ENCODE assay signal across 19 mouse cellular contexts in genomic region chr6:43435987-43436541, GRCm38 (mm10).
DNase-seq lines count a peak whose midpoint lies in the region; ATAC-seq and TF ChIP-seq lines count a peak whose summit lies in the region.
"Had no signal": no experiment of that assay in that cellular context is flagged by ENCODE, and none has a peak within 500 bp of the region (broad histone marks: within the 10 kb centered on the region; RNA-seq: fewer than 3 reads in every experiment).

No protein-coding gene starts in this region.

- no peaks in the 10 kb centered on the region for H3K4me1 ChIP-seq in forebrain, embryonic 14.5 days (ENCODE audit: control insufficient read depth, insufficient read depth, low read length)
- no peaks in the 10 kb centered on the region for H3K4me1 ChIP-seq in forebrain, embryonic 12.5 days
- no peaks in the 10 kb centered on the region for H3K4me1 ChIP-seq in limb, embryonic 14.5 days (ENCODE audit: control insufficient read depth, insufficient read depth, low read length)
- H3K4me1 ChIP-seq in limb, embryonic 10.5 days = no peaks in the 10 kb centered on the region
- H3K4me1 ChIP-seq: embryonic facial prominence, embryonic 13.5 days; heart, embryonic 13.5 days had no signal

- 58% methylated on average over 2 of the region's 2 CpGs for whole genome bisulfite sequencing in forebrain, embryonic 14.5 days
- 88% methylated on average over 2 of the region's 2 CpGs for WGBS in forebrain, embryonic 12.5 days
- WGBS in limb, embryonic 14.5 days = 87% methylated on average over 2 of the region's 2 CpGs
- 84% methylated on average over 2 of the region's 2 CpGs for WGBS in limb, embryonic 10.5 days

- ATAC-seq in forebrain, embryonic 14.5 days = peak; percentile 18; the same call in 1 of the 2 replicates
- no peak for ATAC-seq in forebrain, embryonic 12.5 days (ENCODE audit: low FRiP score)
- no peak for ATAC-seq in limb, embryonic 14.5 days (ENCODE audit: low FRiP score, low read depth)
- ATAC-seq: lung, postnatal 0 days had no signal

- H3K27ac ChIP-seq in forebrain, embryonic 14.5 days (ENCODE audit: low read depth, low read length) = no peak overlapping the region
- no peak overlapping the region for H3K27ac ChIP-seq in forebrain, embryonic 12.5 days
- H3K27ac ChIP-seq in limb, embryonic 14.5 days (replicated peaks; ENCODE audit: low read depth, low read length) = no peak overlapping the region
- no peak overlapping the region for H3K27ac ChIP-seq in limb, embryonic 10.5 days
- H3K27ac ChIP-seq: embryonic facial prominence, embryonic 13.5 days; heart, embryonic 13.5 days; left cerebral cortex, adult 2 months had no signal

- H3K9ac ChIP-seq in forebrain, embryonic 14.5 days (ENCODE audit: low read length) = no peak overlapping the region
- H3K9ac ChIP-seq in forebrain, embryonic 12.5 days = no peak overlapping the region
- H3K9ac ChIP-seq in limb, embryonic 14.5 days (ENCODE audit: low read depth, low read length, severe bottlenecking) = no peak overlapping the region
- H3K9ac ChIP-seq: embryonic facial prominence, embryonic 13.5 days; heart, embryonic 13.5 days had no signal

- H3K4me2 ChIP-seq in forebrain, embryonic 14.5 days (ENCODE audit: low read length) = no peak overlapping the region
- no peak overlapping the region for H3K4me2 ChIP-seq in forebrain, embryonic 12.5 days
- no peak overlapping the region for H3K4me2 ChIP-seq in limb, embryonic 14.5 days (replicated peaks; ENCODE audit: low read depth, low read length, severe bottlenecking)
- H3K4me2 ChIP-seq: embryonic facial prominence, embryonic 13.5 days; heart, embryonic 13.5 days; liver, embryonic 11.5 days had no signal

- H3K27me3 ChIP-seq in forebrain, embryonic 14.5 days (replicated peaks; ENCODE audit: control insufficient read depth, insufficient read depth, low read length) = no peaks in the 10 kb centered on the region
- no peaks in the 10 kb centered on the region for H3K27me3 ChIP-seq in forebrain, embryonic 12.5 days
- no peaks in the 10 kb centered on the region for H3K27me3 ChIP-seq in limb, embryonic 14.5 days (ENCODE audit: control insufficient read depth, insufficient read depth, low read length)
- no peaks in the 10 kb centered on the region for H3K27me3 ChIP-seq in limb, embryonic 10.5 days (ENCODE audit: low read depth, poor library complexity, severe bottlenecking)
- H3K27me3 ChIP-seq: embryonic facial prominence, embryonic 13.5 days; heart, embryonic 13.5 days had no signal

- no peaks in the 10 kb centered on the region for H3K9me3 ChIP-seq in forebrain, embryonic 14.5 days (replicated peaks; ENCODE audit: control insufficient read depth, low read length)
- no peaks in the 10 kb centered on the region for H3K9me3 ChIP-seq in forebrain, embryonic 12.5 days
- H3K9me3 ChIP-seq in limb, embryonic 14.5 days (ENCODE audit: control insufficient read depth, low read length) = no peaks in the 10 kb centered on the region
- H3K9me3 ChIP-seq in limb, embryonic 10.5 days (replicated peaks) = no peaks in the 10 kb centered on the region
- H3K9me3 ChIP-seq: embryonic facial prominence, embryonic 13.5 days; heart, embryonic 13.5 days had no signal

- H3K4me3 ChIP-seq in forebrain, embryonic 14.5 days (ENCODE audit: low read depth, low read length) = no peak overlapping the region
- no peak overlapping the region for H3K4me3 ChIP-seq in forebrain, embryonic 12.5 days (replicated peaks)
- no peak overlapping the region for H3K4me3 ChIP-seq in limb, embryonic 14.5 days (replicated peaks; ENCODE audit: low read length)
- H3K4me3 ChIP-seq in limb, embryonic 10.5 days = no peak overlapping the region
- H3K4me3 ChIP-seq: embryonic facial prominence, embryonic 13.5 days; heart, embryonic 13.5 days; left cerebral cortex, adult 2 months had no signal

- peak; percentile 69 for DNase-seq in forebrain, embryonic 14.5 days (ENCODE audit: low spot score)
- DNase-seq in limb, embryonic 14.5 days (ENCODE audit: low spot score) = peak; percentile 11
- DNase-seq in limb, embryonic 10.5 days (ENCODE audit: low spot score) = no peak
- peak; percentile 58 for DNase-seq in cerebellum, adult 11-12 months
- peak; percentile 61 to 67 for DNase-seq in cerebellum, postnatal 36 days
- DNase-seq in urinary bladder, adult 18-20 months (ENCODE audit: low spot score in 2 of 2) = no peak
- DNase-seq in frontal cortex, postnatal 36 days (ENCODE audit: low spot score in 2 of 2) = no peak
- DNase-seq: adrenal gland, adult 8-10 months; B cell, adult 2 months; gastrocnemius, postnatal 36 days; kidney, adult 2 months; kidney, postnatal 36 days; thymus, postnatal 4 days had no signal

- no peak for TF ChIP-seq POLR2A in limb, embryonic 14.5 days (IDR thresholded peaks at IDR 0.05; ENCODE audit: borderline replicate concordance, extremely low read depth, insufficient read depth, insufficient read length)

- no peaks in the 10 kb centered on the region for H3K36me3 ChIP-seq in forebrain, embryonic 14.5 days (ENCODE audit: control insufficient read depth, insufficient read depth, low read length)
- no peaks in the 10 kb centered on the region for H3K36me3 ChIP-seq in forebrain, embryonic 12.5 days (replicated peaks)
- no peaks in the 10 kb centered on the region for H3K36me3 ChIP-seq in limb, embryonic 14.5 days (ENCODE audit: control insufficient read depth, insufficient read depth, low read length)
- H3K36me3 ChIP-seq in limb, embryonic 10.5 days = no peaks in the 10 kb centered on the region
- H3K36me3 ChIP-seq: embryonic facial prominence, embryonic 13.5 days; heart, embryonic 13.5 days had no signal

Comparison
In these comparisons a context has a peak if more than half of its experiments do, and no peak if none do; other contexts are left out.
1. DNase-seq: peak in forebrain, embryonic 14.5 days (single experiment), limb, embryonic 14.5 days (single experiment), cerebellum, adult 11-12 months (single experiment) and cerebellum, postnatal 36 days (2 of 2); none in limb, embryonic 10.5 days (single experiment), urinary bladder, adult 18-20 months (0 of 2) and frontal cortex, postnatal 36 days (0 of 2).